Comparison of ENCODE assay signal across 23 mouse cellular contexts in the genomic region with DNA sequence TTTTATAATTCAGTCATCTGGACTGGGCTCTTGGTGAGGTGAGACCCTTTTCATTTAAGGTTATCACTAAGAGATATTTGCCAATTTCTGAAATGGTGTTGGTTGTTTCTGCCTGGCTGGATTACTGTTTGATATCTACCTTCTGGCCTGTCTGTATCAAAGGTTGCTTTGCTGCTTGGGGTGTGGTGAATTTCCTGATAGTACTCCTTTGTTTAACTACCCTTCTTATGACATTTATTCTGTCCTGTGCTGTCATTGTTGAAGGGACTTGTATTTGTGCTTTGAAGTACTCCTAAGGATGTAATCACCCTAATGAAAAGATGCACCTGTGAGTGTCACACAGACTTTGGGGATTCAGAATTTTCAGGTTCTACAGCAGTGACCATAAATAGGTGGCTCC. TPM values are rescaled to one million over a fixed set of nuclear protein-coding genes. Genes with fewer than 3 reads are reported as not detected.
DNase-seq lines count a peak whose midpoint lies in the region; ATAC-seq and TF ChIP-seq lines count a peak whose summit lies in the region.
"Had no signal": no experiment of that assay in that cellular context is flagged by ENCODE, and none has a peak within 500 bp of the region (broad histone marks: within the 10 kb centered on the region; RNA-seq: fewer than 3 reads in every experiment).

No protein-coding gene starts in this region.

- no peaks in the 10 kb centered on the region for H3K4me1 ChIP-seq in intestine, embryonic 15.5 days (replicated peaks)
- H3K4me1 ChIP-seq in intestine, embryonic 16.5 days (ENCODE audit: control insufficient read depth, insufficient read depth, low read length): no peaks in the 10 kb centered on the region
- H3K4me1 ChIP-seq in intestine, postnatal 0 days (replicated peaks; ENCODE audit: control insufficient read depth, insufficient read depth, low read length): 0 out of 2 replicates have a peak, but pooled peaks cover 5% of the 10 kb centered on the region
- peaks cover 2% of the 10 kb centered on the region; the same call in 1 of the 2 replicates for H3K4me1 ChIP-seq in small intestine, adult 2 months (ENCODE audit: control insufficient read depth, insufficient read depth, insufficient read length, low read length)
- H3K4me1 ChIP-seq in hindbrain, embryonic 16.5 days (ENCODE audit: control insufficient read depth, insufficient read depth, low read depth, low read length): no peaks in the 10 kb centered on the region

- no peak overlapping the region for H3K27ac ChIP-seq in intestine, embryonic 15.5 days
- no peak overlapping the region for H3K27ac ChIP-seq in intestine, embryonic 16.5 days (ENCODE audit: low read length)
- no peak overlapping the region for H3K27ac ChIP-seq in intestine, postnatal 0 days (ENCODE audit: low read depth, low read length)
- H3K27ac ChIP-seq in small intestine, adult 2 months (ENCODE audit: insufficient read depth, low read depth, low read length): peak overlapping the region; percentile 61
- no peak overlapping the region for H3K27ac ChIP-seq in hindbrain, embryonic 16.5 days (ENCODE audit: low read depth, low read length)

- no peaks in the 10 kb centered on the region for H3K36me3 ChIP-seq in intestine, embryonic 15.5 days
- no peaks in the 10 kb centered on the region for H3K36me3 ChIP-seq in intestine, embryonic 16.5 days (ENCODE audit: control insufficient read depth, insufficient read depth, low read length)
- no peaks in the 10 kb centered on the region for H3K36me3 ChIP-seq in intestine, postnatal 0 days (ENCODE audit: control insufficient read depth, insufficient read depth)
- H3K36me3 ChIP-seq in small intestine, adult 2 months (ENCODE audit: control insufficient read depth, insufficient read depth, low read length): no peaks in the 10 kb centered on the region
- H3K36me3 ChIP-seq in hindbrain, embryonic 16.5 days (ENCODE audit: control insufficient read depth, insufficient read depth, low read length): no peaks in the 10 kb centered on the region
- H3K36me3 ChIP-seq: G1E had no signal

- no peaks in the 10 kb centered on the region for H3K27me3 ChIP-seq in intestine, embryonic 15.5 days (replicated peaks)
- H3K27me3 ChIP-seq in intestine, embryonic 16.5 days (replicated peaks; ENCODE audit: control insufficient read depth, insufficient read depth, low read length): no peaks in the 10 kb centered on the region
- H3K27me3 ChIP-seq in intestine, postnatal 0 days (replicated peaks; ENCODE audit: control insufficient read depth, insufficient read depth, low read length): no peaks in the 10 kb centered on the region
- H3K27me3 ChIP-seq in small intestine, adult 2 months (ENCODE audit: control insufficient read depth, insufficient read depth, low read length): no peaks in the 10 kb centered on the region
- H3K27me3 ChIP-seq in hindbrain, embryonic 16.5 days (replicated peaks; ENCODE audit: control insufficient read depth, insufficient read depth, low read length): no peaks in the 10 kb centered on the region
- H3K27me3 ChIP-seq: CH12.LX had no signal

- no peak overlapping the region for H3K4me2 ChIP-seq in intestine, embryonic 15.5 days (replicated peaks)
- H3K4me2 ChIP-seq in intestine, embryonic 16.5 days (ENCODE audit: low read depth, low read length): no peak overlapping the region
- no peak overlapping the region for H3K4me2 ChIP-seq in intestine, postnatal 0 days (replicated peaks; ENCODE audit: low read depth)
- no peak overlapping the region for H3K4me2 ChIP-seq in hindbrain, embryonic 16.5 days (ENCODE audit: low read length)

- DNase-seq in cerebellum, postnatal 25 days: no peak
- DNase-seq in embryo, embryonic 9.5 days (ENCODE audit: extremely low spot score): no peak
- no peak for DNase-seq in kidney, postnatal 10 days
- DNase-seq: adrenal gland, adult 2 months; adrenal gland, adult 8-10 months; adrenal gland, postnatal 10 days; adrenal gland, postnatal 14 days; adrenal gland, postnatal 25 days; adrenal gland, postnatal 36 days; B cell, adult 2 months; cerebellum, adult 11 months; cerebellum, adult 11-12 months had no signal

- H3K4me3 ChIP-seq in intestine, embryonic 15.5 days (replicated peaks): no peak overlapping the region
- H3K4me3 ChIP-seq in intestine, embryonic 16.5 days (ENCODE audit: low read length): no peak overlapping the region
- H3K4me3 ChIP-seq in intestine, postnatal 0 days (ENCODE audit: low read depth, low read length): no peak overlapping the region
- no peak overlapping the region for H3K4me3 ChIP-seq in small intestine, adult 2 months (ENCODE audit: low read depth, low read length)
- no peak overlapping the region for H3K4me3 ChIP-seq in hindbrain, embryonic 16.5 days (ENCODE audit: low read length)

- TF ChIP-seq POLR2A in small intestine, adult 2 months (IDR thresholded peaks at IDR 0.05; ENCODE audit: low read depth, low read length): no peak

- TF ChIP-seq CTCF in intestine, postnatal 0 days (IDR thresholded peaks at IDR 0.05; ENCODE audit: low read depth): no peak
- TF ChIP-seq CTCF in small intestine, adult 2 months (IDR thresholded peaks at IDR 0.05; ENCODE audit: extremely low read depth, insufficient read length, insufficient replicate concordance, low read depth, low read length): no peak

- no peaks in the 10 kb centered on the region for H3K9me3 ChIP-seq in intestine, embryonic 15.5 days
- no peaks in the 10 kb centered on the region for H3K9me3 ChIP-seq in intestine, embryonic 16.5 days (ENCODE audit: control insufficient read depth, low read length)
- no peaks in the 10 kb centered on the region for H3K9me3 ChIP-seq in intestine, postnatal 0 days (ENCODE audit: control insufficient read depth)
- no peaks in the 10 kb centered on the region for H3K9me3 ChIP-seq in hindbrain, embryonic 16.5 days (ENCODE audit: control insufficient read depth, low read length)
- H3K9me3 ChIP-seq: G1E had no signal

- no peak overlapping the region for H3K9ac ChIP-seq in intestine, embryonic 15.5 days
- no peak overlapping the region for H3K9ac ChIP-seq in intestine, embryonic 16.5 days (ENCODE audit: low read depth, low read length)
- H3K9ac ChIP-seq in intestine, postnatal 0 days (ENCODE audit: low read depth, low read length): no peak overlapping the region
- no peak overlapping the region for H3K9ac ChIP-seq in hindbrain, embryonic 16.5 days (ENCODE audit: low read depth, low read length)

- ATAC-seq in intestine, embryonic 15.5 days: peak; percentile 62
- ATAC-seq in intestine, embryonic 16.5 days: peak; percentile 77
- 0 out of 2 replicates have a peak, but pooled peaks have one; percentile 31 for ATAC-seq in intestine, postnatal 0 days
- no peak for ATAC-seq in hindbrain, embryonic 16.5 days
- ATAC-seq: activated CD4-positive, CD25-positive, alpha-beta regulatory T cell, adult 4 months; CD4-positive, CD25-positive, alpha-beta regulatory T cell, adult 4 months; Patski had no signal

RNA-seq across cellular contexts. Expression of a gene that starts 50.1 kb away (rescaled TPM):
- 1.5 and 1.7 TPM in 2 replicates for polyA plus RNA-seq in intestine, embryonic 15.5 days (2015; fragmentation: Nextera tagmentation; extraction: Ambion mirVana)
- 1.5 and 1.7 TPM in 2 replicates for polyA plus RNA-seq in intestine, embryonic 16.5 days (2015; fragmentation: Nextera tagmentation; extraction: Ambion mirVana)
- polyA plus RNA-seq in intestine, postnatal 0 days (2015; fragmentation: Nextera tagmentation; extraction: Ambion mirVana): 0.51 and 0.67 TPM in 2 replicates
- polyA plus RNA-seq in small intestine, adult 2 months (2012; rRNA removed): 0.09 TPM in 2 replicates
- 10.8 and 15.7 TPM in 2 replicates for polyA plus RNA-seq in hindbrain, embryonic 16.5 days (2015; fragmentation: Nextera tagmentation; extraction: Ambion mirVana)
- polyA plus RNA-seq: C2C12, G1E, Patski had no signal
